Mouse (Mus musculus): ENCODE data around the gene Med12l.
A peak's percentile ranks its signal among the peaks of the same experiment; 100 is the strongest.

Gene Med12l

GRCm38 (mm10) chr3:59260745-59261144, 255.1 kb downstream of the Med12l start:
- DNase-seq: no peak

GRCm38 (mm10) chr3:59261709-59262472, 256.3 kb downstream of the Med12l start:
- DNase-seq: no peak

- no peak for DNase-seq
Measured at GRCm38 (mm10) chr3:59262704-59263103, 257.1 kb downstream of the Med12l start, which contains the start of gene P2ry12. P2ry12 (minus strand) TSS chr3:59262871.

GRCm38 (mm10) chr3:59263417-59263816, 257.8 kb downstream of the Med12l start:
- DNase-seq: no peak

GRCm38 (mm10) chr3:59263988-59264387, 258.4 kb downstream of the Med12l start:
- DNase-seq: no peak

- DNase-seq: no peak
Measured at GRCm38 (mm10) chr3:59270811-59271210, 265.2 kb downstream of the Med12l start.

- no peak for DNase-seq
Measured at GRCm38 (mm10) chr3:59277502-59278253, 272.1 kb downstream of the Med12l start.

- DNase-seq: no peak
Measured at GRCm38 (mm10) chr3:59278254-59278533, 272.6 kb downstream of the Med12l start.

GRCm38 (mm10) chr3:59278620-59279019, 273.0 kb downstream of the Med12l start:
- DNase-seq: no peak

GRCm38 (mm10) chr3:59290551-59290950, 284.9 kb downstream of the Med12l start:
- DNase-seq: no peak

- DNase-seq: no peak
Measured at GRCm38 (mm10) chr3:59293437-59294199, 288.0 kb downstream of the Med12l start.

- DNase-seq: no peak
Measured at GRCm38 (mm10) chr3:59295699-59296562, 290.3 kb downstream of the Med12l start.

GRCm38 (mm10) chr3:59296563-59297130, 291.0 kb downstream of the Med12l start:
- DNase-seq: no peak

- no peak for DNase-seq
Measured at GRCm38 (mm10) chr3:59297653-59298052, 292.0 kb downstream of the Med12l start.

GRCm38 (mm10) chr3:59304944-59305343, 299.3 kb downstream of the Med12l start:
- DNase-seq: no peak

- DNase-seq: no peak
Measured at GRCm38 (mm10) chr3:59305518-59305917, 299.9 kb downstream of the Med12l start.

GRCm38 (mm10) chr3:59312610-59313009, 307.0 kb downstream of the Med12l start:
- no peak for DNase-seq

GRCm38 (mm10) chr3:59316077-59316476, 310.5 kb downstream of the Med12l start:
- DNase-seq: no peak

- DNase-seq: peak in 1 of 2 experiments; percentile 64
Measured at GRCm38 (mm10) chr3:59321278-59321876, 315.8 kb downstream of the Med12l start.

GRCm38 (mm10) chr3:59328526-59328925, 322.9 kb downstream of the Med12l start:
- DNase-seq: no peak

- no peak for DNase-seq
Measured at GRCm38 (mm10) chr3:59341647-59342427, 336.2 kb downstream of the Med12l start.

Measured in spleen, adult 18-20 months (tissue).